Mouse (Mus musculus) lung, embryonic 14.5 days (tissue): Measurements from ENCODE around the gene Adam22. TPM values are rescaled to one million over a fixed set of nuclear protein-coding genes. Genes with fewer than 3 reads are reported as not detected.

Source experiments
- ATAC-seq: fragments of 200-750 bp; cut with Nextera tagmentation; 2 replicates; pipeline ENCODE4 v1.8.0; 2017; ENCODE audit warnings: mild to moderate bottlenecking, moderate TSS enrichment, moderate library complexity; ENCODE audit not compliant: insufficient read depth
- DNase-seq: peaks from one replicate; pipeline ENCODE4 v3.0.0-alpha.2; 2015
- H3K27ac ChIP-seq: fragments of 300-500 bp; sonication (generic); 2 replicates; pipeline ENCODE4 v1.5.1; 2014; ENCODE audit warnings: low read depth, mild to moderate bottlenecking, moderate library complexity
- H3K27me3 ChIP-seq: fragments of 300-500 bp; sonication (generic); 2 replicates; pipeline ENCODE4 v1.6.1; 2014; ENCODE audit warnings: low read length, control low read depth; ENCODE audit not compliant: insufficient read depth
- H3K36me3 ChIP-seq: fragments of 300-500 bp; sonication (generic); 2 replicates; pipeline ENCODE4 v1.6.1; 2014; ENCODE audit warnings: control low read depth; ENCODE audit not compliant: insufficient read depth
- H3K4me1 ChIP-seq: fragments of 300-500 bp; sonication (generic); 2 replicates; pipeline ENCODE4 v1.6.1; 2014; ENCODE audit warnings: antibody characterized with exemption, control low read depth; ENCODE audit not compliant: insufficient read depth
- H3K4me2 ChIP-seq: fragments of 300-500 bp; sonication (generic); 2 replicates; pipeline ENCODE4 v1.6.1; 2014; ENCODE audit warnings: mild to moderate bottlenecking
- H3K4me3 ChIP-seq: fragments of 300-500 bp; sonication (generic); 2 replicates; pipeline ENCODE4 v1.5.1; 2014; ENCODE audit warnings: low read depth, low read length
- H3K9ac ChIP-seq: fragments of 300-500 bp; sonication (generic); 2 replicates; pipeline ENCODE4 v1.6.1; 2014
- H3K9me3 ChIP-seq: fragments of 300-500 bp; sonication (generic); 2 replicates; pipeline ENCODE4 v1.6.1; 2016; ENCODE audit warnings: low read depth, low read length, control low read depth
- CTCF ChIP-seq: IDR thresholded peaks from 2 replicates; pipeline ENCODE4 v1.5.1; 2016; ENCODE audit warnings: antibody characterized with exemption, low read depth
- WGBS: fragments of 180-500 bp; shearing (Covaris S2); extraction: QIAGEN DNeasy Blood & Tissue Kit; methylation state at CpG from one replicate; pipeline ENCODE4 v1.1.7; 2014; 5-methylcytosine and 5-hydroxymethylcytosine counted together
- polyA plus RNA-seq: library from polyadenylated mRNA; unstranded; fragments of >200 nt; fragmentation: Nextera tagmentation; extraction: Ambion mirVana; gene quantifications from 2 replicates; pipeline ENCODE4 v1.2.1, GENCODE M21; 2014

The Adam22 gene
- polyA plus RNA-seq, 1 experiment from 2014 or later: 3.6 TPM

- Histone ChIP-seq H3K4me3 (no peak overlapping the region), H3K4me1 (no peaks in the 10 kb centered on the region), H3K9ac (no peak overlapping the region), H3K27ac (no peak overlapping the region), H3K27me3 (no peaks in the 10 kb centered on the region), H3K9me3 (no peaks in the 10 kb centered on the region), H3K4me2 (no peak overlapping the region), H3K36me3 (no peaks in the 10 kb centered on the region)
- ATAC-seq: no peak
- TF ChIP-seq CTCF: no peak
- no peak for DNase-seq
- 66% methylated on average over 5 of the region's 5 CpGs for WGBS
Observed at GRCm38 (mm10) chr5:8116561-8117168, 251.3 kb downstream of the Adam22 start.

- Histone ChIP-seq H3K36me3 (no peaks in the 10 kb centered on the region), H3K9ac (no peak overlapping the region), H3K27me3 (no peaks in the 10 kb centered on the region), H3K4me3 (no peak overlapping the region), H3K4me2 (no peak overlapping the region), H3K9me3 (no peaks in the 10 kb centered on the region), H3K27ac (no peak overlapping the region), H3K4me1 (no peaks in the 10 kb centered on the region)
- 88% methylated on average over 5 of the region's 5 CpGs for WGBS
- DNase-seq (no peak), ATAC-seq (no peak)
- no peak for TF ChIP-seq CTCF
Observed at GRCm38 (mm10) chr5:8112246-8112645, 255.7 kb downstream of the Adam22 start.

- Histone ChIP-seq H3K4me1 (no peaks in the 10 kb centered on the region), H3K9ac (no peak overlapping the region), H3K27ac (no peak overlapping the region), H3K36me3 (no peaks in the 10 kb centered on the region), H3K9me3 (no peaks in the 10 kb centered on the region), H3K4me3 (no peak overlapping the region), H3K27me3 (no peaks in the 10 kb centered on the region), H3K4me2 (no peak overlapping the region)
- DNase-seq: no peak
- 81% methylated on average over 3 of the region's 3 CpGs for WGBS
- ATAC-seq: no peak
- TF ChIP-seq CTCF: no peak
Observed at GRCm38 (mm10) chr5:8111691-8112090, 256.3 kb downstream of the Adam22 start.

- H3K36me3 ChIP-seq: no peaks in the 10 kb centered on the region
- no peak overlapping the region for H3K4me3 ChIP-seq
- TF ChIP-seq CTCF: no peak
- H3K4me1 ChIP-seq: no peaks in the 10 kb centered on the region
- 67% methylated on average over 1 of the region's 1 CpGs for WGBS
- H3K9ac ChIP-seq: no peak overlapping the region
- no peak overlapping the region for H3K27ac ChIP-seq
- no peaks in the 10 kb centered on the region for H3K27me3 ChIP-seq
- no peaks in the 10 kb centered on the region for H3K9me3 ChIP-seq
- H3K4me2 ChIP-seq: no peak overlapping the region
- DNase-seq (no peak), ATAC-seq (no peak)
Observed at GRCm38 (mm10) chr5:8095689-8096088, 272.3 kb downstream of the Adam22 start.

GRCm38 (mm10) chr5:8094921-8095320 lies 273.0 kb downstream of the Adam22 start:
- ATAC-seq (no peak), DNase-seq (no peak)
- H3K4me1 ChIP-seq: no peaks in the 10 kb centered on the region
- TF ChIP-seq CTCF: no peak
- no peaks in the 10 kb centered on the region for H3K36me3 ChIP-seq
- H3K4me2 ChIP-seq: no peak overlapping the region
- 74% methylated on average over 5 of the region's 5 CpGs for WGBS
- no peaks in the 10 kb centered on the region for H3K9me3 ChIP-seq
- H3K9ac ChIP-seq: no peak overlapping the region
- no peak overlapping the region for H3K4me3 ChIP-seq
- H3K27me3 ChIP-seq: no peaks in the 10 kb centered on the region
- no peak overlapping the region for H3K27ac ChIP-seq

- H3K27me3 ChIP-seq: no peaks in the 10 kb centered on the region
- H3K9me3 ChIP-seq: no peaks in the 10 kb centered on the region
- 78% methylated on average over 3 of the region's 3 CpGs for WGBS
- DNase-seq: no peak
- H3K4me1 ChIP-seq: no peaks in the 10 kb centered on the region
- H3K9ac ChIP-seq: no peak overlapping the region
- H3K4me2 ChIP-seq: no peak overlapping the region
- no peaks in the 10 kb centered on the region for H3K36me3 ChIP-seq
- no peak for TF ChIP-seq CTCF
- H3K4me3 ChIP-seq: no peak overlapping the region
- no peak overlapping the region for H3K27ac ChIP-seq
- no peak for ATAC-seq
Observed at GRCm38 (mm10) chr5:8088147-8088546, 279.8 kb downstream of the Adam22 start.

GRCm38 (mm10) chr5:8085661-8086060 lies 282.3 kb downstream of the Adam22 start:
- Histone ChIP-seq H3K27ac (no peak overlapping the region), H3K27me3 (no peaks in the 10 kb centered on the region), H3K4me1 (no peaks in the 10 kb centered on the region), H3K9ac (no peak overlapping the region), H3K36me3 (no peaks in the 10 kb centered on the region), H3K4me3 (no peak overlapping the region), H3K4me2 (no peak overlapping the region), H3K9me3 (no peaks in the 10 kb centered on the region)
- TF ChIP-seq CTCF: no peak
- no peak for DNase-seq
- 81% methylated on average over 3 of the region's 3 CpGs for WGBS
- no peak for ATAC-seq
